Mouse (Mus musculus) spleen, postnatal 36 days (tissue): ENCODE measurements around the gene Pla1a.
A peak's percentile ranks its signal among the peaks of the same experiment; 100 is the strongest.
"Not testable (repeated sequence)": the region's sequence is repeated elsewhere in the genome, so short reads cannot be mapped to it uniquely, and the experiment has no call there.

Source experiments
- DNase-seq, 2 experiments: peaks; one replicate each; pipeline ENCODE4 v3.0.0; 2022; ENCODE audit warnings: low spot score in 2 of 2, mixed read lengths in 1 of 2

Pla1a gene

GRCm38 (mm10) chr16:38458600-38459280 is 25.8 kb upstream of the Pla1a start:
- no peak for DNase-seq

- DNase-seq: peak; percentile 22 to 54
Observed at GRCm38 (mm10) chr16:38456812-38457567, 24.0 kb upstream of the Pla1a start.

GRCm38 (mm10) chr16:38455511-38456418 is 22.8 kb upstream of the Pla1a start, which contains the start of gene Cd80:
Gene Cd80 (plus strand): TSS chr16:38455561.
- no peak for DNase-seq

- no peak for DNase-seq
Observed at GRCm38 (mm10) chr16:38454533-38455254, 21.7 kb upstream of the Pla1a start.

DNA sequence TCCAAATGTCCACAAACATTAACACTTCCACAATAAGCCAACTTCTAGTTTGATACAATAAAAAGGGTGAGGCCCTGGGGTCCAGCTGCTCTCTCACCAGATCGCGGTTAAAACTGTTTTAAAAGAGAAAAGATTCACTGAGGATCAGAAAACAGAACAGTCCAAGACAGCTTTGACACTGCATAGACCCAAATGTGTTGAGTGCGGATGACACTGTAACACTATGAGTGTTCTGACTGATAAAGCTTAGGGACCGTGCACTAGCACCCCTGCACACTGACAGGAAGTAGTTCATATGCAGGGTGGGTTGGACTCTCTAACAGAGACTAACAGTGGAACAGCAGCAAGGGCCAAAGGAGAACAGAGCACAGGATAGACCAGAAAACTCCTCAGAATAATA is 21.0 kb upstream of the Pla1a start:
- peak; percentile 36 to 39 for DNase-seq

- no peak for DNase-seq
Observed at GRCm38 (mm10) chr16:38453203-38453553, 20.2 kb upstream of the Pla1a start.

DNA sequence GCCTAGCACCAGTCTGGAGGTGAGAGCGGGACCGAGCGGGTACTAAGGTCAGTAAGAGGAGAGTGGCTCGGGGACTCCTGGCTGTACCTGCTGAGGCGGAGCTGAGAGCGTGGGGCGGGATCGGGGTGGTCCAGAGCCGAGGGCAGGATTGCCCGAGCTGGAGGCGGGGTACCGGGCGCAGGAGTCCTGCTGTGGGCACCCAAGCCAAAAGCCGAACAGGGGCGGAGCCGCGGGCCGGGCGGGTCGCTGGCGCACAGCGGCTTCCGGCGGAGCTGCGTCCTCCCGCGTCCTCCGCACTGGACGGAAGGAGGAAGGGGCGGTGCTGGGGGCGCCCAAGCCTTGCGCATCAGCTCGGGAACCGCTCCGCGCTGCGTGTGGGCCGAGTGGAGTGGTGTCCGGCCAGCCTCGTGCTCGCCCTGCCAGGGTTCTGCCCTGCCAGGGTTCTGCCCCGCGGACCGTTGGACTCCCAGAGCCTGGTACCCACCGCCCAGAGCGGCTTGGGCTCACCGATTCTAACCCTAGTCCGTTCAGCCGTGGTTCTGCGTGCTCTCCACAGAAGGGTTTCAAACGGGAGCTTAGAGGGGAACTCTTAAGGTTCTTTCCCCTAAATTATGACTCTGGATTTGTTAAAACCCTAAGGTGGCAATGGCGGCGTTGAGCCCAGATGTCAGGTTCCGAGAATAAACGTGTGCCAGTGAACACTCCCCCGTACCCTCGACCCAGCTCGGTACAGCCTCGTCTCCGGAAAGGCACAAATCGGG is 19.7 kb upstream of the Pla1a start, which contains the start of gene Adprh:
Gene Adprh, minus strand, starts transcription at position 262 of the 761 bp plus-strand sequence.
- peak; percentile 90 for DNase-seq

GRCm38 (mm10) chr16:38451421-38452205 is 18.7 kb upstream of the Pla1a start:
- no peak for DNase-seq

GRCm38 (mm10) chr16:38450707-38451106 is 17.8 kb upstream of the Pla1a start:
- DNase-seq: no peak

DNA sequence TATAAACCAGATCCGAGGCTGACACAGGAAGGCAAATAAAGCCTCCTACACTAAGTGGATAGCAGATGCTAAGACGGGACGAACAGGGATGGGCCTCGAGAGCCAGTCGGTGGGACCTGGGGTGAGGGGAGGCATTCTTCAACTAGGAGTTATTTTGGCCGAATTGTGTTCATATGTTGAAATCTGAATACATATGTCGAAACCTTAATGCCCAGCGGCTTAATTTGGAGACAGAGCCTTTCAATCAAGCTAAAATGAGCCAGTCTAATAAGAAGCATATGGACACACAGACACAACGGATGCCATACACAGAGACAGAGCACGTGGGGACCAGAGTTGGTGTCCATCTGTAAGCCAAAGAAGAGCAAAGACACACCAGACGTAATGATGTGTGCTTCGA is 15.5 kb upstream of the Pla1a start:
- DNase-seq: no peak

DNA sequence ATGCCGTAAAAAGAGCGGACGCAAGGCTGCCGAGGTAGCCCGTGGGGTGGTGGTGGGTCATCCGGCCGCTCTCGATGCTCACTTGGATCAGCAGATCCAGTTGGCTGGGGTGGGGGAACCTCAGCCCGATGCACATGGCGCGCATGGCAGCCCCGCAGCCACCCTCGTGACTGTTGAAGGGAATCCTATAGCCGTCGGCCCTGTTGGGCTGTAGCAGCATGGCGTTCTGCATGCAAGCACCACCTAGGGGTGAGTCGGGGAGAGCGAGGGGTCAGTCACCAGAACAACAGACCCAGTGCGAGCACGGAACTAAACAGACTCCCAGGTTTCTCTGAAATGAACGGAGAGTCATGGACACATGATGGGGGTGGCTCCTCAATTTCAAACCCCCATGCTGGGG is 14.4 kb upstream of the Pla1a start:
- DNase-seq: no peak

- not testable (repeated sequence) for DNase-seq
Observed at GRCm38 (mm10) chr16:38446141-38446540, 13.2 kb upstream of the Pla1a start.

DNA sequence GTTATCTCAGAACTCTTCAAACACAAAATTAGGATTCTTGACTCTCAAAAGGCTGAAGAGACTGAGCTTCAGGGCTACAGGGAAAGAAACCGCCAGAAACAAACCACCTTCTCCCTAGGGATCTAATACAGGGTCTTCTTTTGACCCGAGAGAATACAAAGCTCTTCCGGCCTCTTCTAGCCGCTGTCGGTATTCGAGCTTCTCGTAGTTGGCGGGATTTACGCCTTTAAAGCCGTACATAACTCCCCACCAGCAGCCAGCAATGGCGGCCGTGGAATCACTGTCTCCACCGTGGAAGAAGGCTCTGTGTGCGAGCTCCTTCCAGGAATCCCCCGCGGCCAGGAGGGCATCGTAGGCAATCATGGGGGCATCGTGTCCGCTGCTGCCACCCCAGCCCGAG is 12.6 kb upstream of the Pla1a start:
- no peak for DNase-seq

DNA sequence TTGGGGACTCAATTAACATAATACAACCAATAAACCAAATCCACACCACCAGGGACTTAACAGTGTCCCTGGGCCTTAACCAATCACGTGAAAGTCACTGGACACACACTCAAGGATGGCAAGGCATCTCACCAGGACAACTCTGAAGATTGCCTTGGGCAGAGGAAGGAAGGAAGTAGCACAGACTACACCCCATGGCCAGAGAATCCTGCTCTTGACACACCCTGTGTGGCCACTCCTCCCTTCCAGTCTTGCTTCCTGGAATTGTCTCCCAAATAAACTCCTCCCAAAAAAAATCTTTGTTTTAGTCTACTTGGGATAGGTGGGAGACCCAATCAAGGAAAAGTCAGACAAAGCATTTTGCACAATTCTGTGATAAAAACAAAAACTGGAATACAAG is 12.1 kb upstream of the Pla1a start:
- DNase-seq: no peak

DNA sequence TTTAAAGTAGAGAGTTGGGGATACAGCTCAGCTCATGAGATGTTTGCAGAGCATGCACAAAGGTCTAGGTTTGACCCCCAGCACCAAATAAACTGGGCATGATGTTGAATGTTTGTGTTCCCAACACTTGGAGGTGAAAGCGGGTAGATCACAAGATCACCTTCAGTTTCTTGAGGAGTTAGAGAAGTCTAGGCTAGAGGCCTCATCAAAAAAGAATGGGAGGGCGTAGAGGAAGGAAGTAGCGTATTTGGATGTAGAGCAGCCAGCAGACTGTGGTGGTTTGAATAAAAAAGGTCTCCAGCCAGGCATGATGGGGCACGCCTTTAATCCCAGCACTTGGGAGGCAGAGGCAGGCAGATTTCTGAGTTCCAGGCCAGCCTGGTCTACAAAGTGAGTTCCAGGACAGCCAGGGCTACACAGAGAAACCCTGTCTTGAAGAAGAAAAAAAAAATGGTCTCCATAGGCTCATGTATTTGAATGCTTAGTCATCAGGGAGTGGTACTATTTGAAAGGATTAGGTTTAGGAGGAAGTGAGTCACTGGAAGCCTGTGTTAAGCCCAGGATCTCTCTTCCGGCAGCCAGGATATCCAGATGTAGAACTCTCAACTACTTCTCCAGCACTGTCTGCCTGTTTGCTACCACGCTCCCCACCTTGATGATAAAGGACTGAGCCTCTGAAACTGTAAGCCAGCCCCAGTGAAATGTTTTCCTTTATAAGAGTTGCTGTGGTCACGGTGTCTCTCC is 10.9 kb upstream of the Pla1a start:
- DNase-seq: no peak

- DNase-seq: no peak
Observed at GRCm38 (mm10) chr16:38442216-38442615, 9.3 kb upstream of the Pla1a start.

DNA sequence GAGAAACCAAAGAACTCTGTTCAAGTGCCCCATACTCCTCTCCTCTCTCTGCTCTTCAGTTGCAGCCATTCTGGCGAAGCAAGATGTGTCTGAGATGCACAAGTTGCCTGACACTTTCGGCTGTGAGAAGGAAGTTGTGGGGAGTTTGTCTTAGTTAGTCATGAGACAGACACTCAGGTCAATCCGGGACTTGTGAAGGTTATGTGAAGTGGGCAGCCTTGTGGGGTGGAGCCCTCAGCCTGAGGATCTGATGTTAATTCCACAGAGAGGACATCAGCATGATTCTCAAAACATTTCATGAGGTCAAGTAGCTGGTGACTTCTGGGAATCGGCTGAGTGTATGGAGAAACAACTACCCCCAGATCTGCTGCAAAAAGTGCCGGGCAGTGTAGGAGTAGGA is 8.7 kb upstream of the Pla1a start:
- DNase-seq: no peak

- DNase-seq: no peak
Observed at GRCm38 (mm10) chr16:38440403-38440802, 7.5 kb upstream of the Pla1a start.

DNA sequence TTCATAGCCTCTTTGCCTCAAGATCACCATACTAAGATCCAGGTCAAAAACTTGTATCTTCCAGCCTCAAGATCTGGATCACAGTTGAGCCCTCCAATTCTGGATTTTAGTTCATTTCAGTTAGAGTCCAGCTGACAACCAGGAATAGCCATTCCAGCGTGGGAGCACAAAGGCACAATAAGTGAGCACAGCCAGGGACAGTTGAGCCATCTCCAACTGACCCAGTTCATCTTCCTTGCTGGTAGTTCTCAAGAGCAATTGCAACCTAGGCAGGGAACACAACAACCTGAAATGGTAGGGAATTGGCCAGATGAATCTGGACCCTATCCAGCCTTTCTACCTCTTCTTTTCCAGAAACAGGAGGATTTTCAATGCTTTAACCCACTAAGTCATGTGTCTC is 6.2 kb upstream of the Pla1a start:
- no peak for DNase-seq
